Mouse (Mus musculus): ENCODE measurements at regions not wholly inside any gene's neighbourhood (a gene's known extent, or its start where the extent isn't known, plus 50 kb on each side); places are given as distances from the start of the nearest gene placed in this dataset.
A peak's percentile ranks its signal among the peaks of the same experiment; 100 is the strongest.

DNA sequence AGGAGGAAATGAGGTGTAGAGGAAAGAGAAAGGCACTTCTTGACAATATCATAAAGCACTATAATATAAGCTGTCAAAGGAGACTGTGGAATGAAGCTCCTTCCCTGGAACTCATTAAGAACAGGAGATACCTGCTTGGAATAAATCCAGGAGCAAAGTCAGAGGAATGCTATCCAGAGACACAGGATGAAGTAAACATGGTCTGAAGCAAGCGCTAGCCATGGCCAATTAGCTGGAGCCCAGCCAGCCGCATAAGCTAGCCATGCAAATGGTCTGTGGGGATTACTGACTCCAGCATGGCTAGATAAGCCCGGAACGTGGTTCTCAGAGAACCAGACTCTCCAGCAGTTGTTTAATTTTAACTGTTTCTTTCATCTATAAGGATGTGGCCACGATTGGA, 54.9 kb upstream of the Gpc3 start:
- DNase-seq (ENCODE audit: low spot score in 2 of 2): no peak

DNA sequence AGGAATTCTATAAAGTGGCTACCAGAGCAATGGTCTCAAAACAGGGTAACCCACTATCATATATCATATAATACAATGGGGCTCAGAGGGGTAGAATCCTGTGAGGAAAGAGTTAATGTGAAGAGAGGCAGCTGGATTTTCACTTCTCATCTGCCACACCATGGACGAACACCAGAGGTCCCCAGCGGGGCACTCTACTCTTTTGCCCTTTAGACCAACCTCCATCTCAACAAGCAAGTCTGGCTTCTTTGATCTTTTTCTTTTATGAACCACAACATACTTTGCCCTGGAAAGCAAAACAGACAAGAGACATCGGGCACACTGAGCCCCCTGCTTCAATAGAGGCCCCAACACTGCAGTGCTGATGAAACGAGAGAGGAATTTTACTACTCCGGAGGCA, 65.3 kb upstream of the Gpc3 start:
- peak in 1 of 2 experiments; percentile 9 for DNase-seq (ENCODE audit: low spot score in 2 of 2)

DNA sequence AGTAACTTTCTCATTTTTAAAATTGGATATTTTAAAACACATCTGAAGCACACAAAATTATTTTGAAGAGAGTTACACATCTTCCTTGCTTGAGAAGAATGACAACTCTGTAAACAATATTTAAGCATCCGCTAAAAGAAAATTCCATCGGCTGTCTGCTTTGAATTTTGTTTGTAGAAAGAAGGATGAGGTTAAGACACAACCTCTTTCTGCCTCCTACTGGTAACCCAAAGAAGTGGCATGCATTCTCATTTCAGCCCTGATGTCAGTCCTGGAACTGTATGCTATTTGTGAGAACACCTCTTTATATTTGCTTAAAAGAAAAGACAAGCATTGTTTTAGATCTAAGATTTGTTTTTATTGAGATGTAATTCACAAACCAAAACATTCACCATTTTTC, 80.6 kb upstream of the Gpc3 start:
- DNase-seq (ENCODE audit: low spot score in 2 of 2): no peak

DNA sequence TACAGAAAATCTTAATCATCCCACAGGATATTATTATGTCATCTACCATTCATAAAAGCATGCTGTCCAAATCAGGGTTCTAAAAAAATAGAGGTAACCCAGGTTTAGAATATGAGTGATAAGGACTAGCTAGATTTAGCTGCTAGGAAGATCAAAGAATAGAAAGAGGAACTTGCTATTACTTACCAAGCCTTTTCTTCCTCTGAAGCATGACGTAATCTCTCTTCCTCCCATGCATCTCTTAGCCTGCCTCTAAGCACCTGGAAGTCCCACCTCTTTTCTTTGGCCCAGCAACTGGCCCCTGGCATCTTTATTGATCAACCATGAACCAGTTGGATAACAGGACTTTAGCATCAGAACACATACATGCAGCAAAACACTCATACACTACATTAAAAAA, 85.9 kb upstream of the Gpc3 start:
- DNase-seq (ENCODE audit: low spot score in 2 of 2): no peak

DNA sequence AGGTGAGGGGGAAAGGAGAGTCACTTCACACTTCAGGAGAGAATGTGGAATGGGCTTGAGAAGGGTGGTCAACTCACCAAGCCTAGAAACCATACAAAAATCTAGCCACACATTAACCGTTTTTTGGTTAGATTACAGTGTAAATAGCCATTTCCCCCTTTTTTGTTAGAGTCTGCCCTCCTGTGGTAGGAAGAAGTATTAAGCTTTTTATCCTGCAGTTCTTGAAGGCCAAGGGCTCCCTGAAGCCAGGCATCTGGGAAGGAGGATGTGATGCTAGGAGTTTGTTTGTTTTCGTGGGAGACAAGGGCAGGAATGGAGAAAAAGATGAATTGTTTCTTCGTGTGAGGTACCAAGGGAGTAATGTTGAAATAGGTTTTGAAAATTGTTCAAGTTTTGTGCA, 73.5 kb upstream of the Ccdc160 start:
- no peak for DNase-seq (ENCODE audit: low spot score in 2 of 2)

DNA sequence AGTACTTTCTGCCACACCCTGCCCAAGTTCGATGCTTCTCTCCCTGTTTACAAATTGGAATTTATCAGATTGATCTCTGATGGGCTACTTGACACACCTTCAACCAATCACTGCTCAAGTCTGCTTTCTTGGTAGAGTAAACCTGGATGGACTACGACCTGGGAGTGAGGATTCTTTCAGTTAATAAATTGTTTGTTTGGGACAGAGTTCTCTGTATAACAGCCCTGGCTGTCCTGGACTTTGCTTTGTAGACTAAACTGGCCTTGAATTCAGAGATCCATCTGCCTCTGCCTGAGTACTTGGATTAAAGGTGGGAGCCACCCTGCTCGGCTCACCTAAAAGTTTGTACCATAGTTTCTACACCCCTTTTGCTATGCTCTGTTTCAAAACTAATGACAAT, 52.9 kb upstream of the Ccdc160 start:
- no peak for DNase-seq (ENCODE audit: low spot score in 2 of 2)

All from urinary bladder, adult 18-20 months (tissue).